Mouse (Mus musculus) liver, embryonic 14.5 days (tissue): ENCODE data around the gene Frmd4a.

Experiments used
- CTCF ChIP-seq: IDR thresholded peaks from 2 replicates; pipeline ENCODE4 v1.5.1; 2016; ENCODE audit warnings: antibody characterized with exemption, low read depth, control low read depth
- EP300 ChIP-seq: IDR thresholded peaks from 2 replicates; pipeline ENCODE4 v1.6.1; 2016; ENCODE audit warnings: antibody characterized with exemption, low read depth

DNA sequence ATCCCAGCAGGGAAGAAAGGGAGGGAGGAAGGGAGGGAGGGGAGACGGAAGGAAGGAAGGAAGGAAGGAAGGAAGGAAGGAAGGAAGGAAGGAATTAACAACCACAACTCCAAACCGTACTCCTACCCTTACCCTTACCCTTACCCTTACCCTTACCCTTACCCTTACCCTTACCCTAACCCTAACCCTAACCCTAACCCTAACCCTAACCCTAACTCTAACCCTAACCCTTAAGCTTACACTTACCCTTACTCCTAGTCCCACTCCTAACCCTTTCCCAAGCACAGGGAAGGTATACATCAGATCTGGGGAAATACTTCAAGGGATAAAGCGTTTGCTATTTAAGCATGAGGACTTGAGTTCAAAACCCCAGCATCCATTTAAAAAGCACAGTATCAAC lies 498.4 kb downstream of the Frmd4a start:
- TF ChIP-seq CTCF (no peak), EP300 (no peak)
